Mouse (Mus musculus) liver, postnatal 0 days (tissue): Measurements from ENCODE around the gene Spp1.

Source experiments
- CTCF ChIP-seq: sonication (generic); IDR thresholded peaks from 2 replicates; pipeline ENCODE4 v1.5.1; 2016; ENCODE audit warnings: antibody characterized with exemption, low read depth
- EP300 ChIP-seq: IDR thresholded peaks from 2 replicates; pipeline ENCODE4 v1.6.1; 2016; ENCODE audit warnings: antibody characterized with exemption, low read depth, mild to moderate bottlenecking

DNA sequence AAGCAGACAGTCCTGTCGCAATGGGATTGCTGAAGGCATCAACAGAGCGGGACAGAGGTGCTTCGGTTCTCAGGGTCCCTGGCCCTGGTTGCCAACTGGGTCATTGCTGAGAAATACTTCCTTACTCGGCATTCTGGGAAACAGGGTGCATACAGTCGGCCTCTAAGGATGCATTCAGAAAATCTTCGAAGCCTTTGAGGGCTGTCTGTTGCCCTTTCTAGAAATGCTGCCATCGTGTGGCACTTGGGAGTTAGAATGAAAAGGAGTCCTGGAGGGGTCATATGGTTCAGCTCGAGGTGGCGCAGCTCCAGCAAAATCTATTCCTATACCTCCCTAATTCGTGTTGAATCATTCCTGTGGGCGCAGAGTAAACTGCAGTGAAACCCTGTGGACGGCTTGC lies 2.0 kb upstream of the Spp1 start:
- TF ChIP-seq EP300 (no peak), CTCF (peak; percentile 47)
